Mouse (Mus musculus) CH12.LX (cell line): ENCODE results near the gene Cryl1.

Experiments
- BHLHE40 ChIP-seq: IDR thresholded peaks from 2 replicates; pipeline ENCODE4 v1.6.1; 2011; ENCODE audit warnings: mild to moderate bottlenecking, low read depth, low read length, improper control_type of control experiment
- CTCF ChIP-seq, 2 experiments: IDR thresholded peaks in 1 of 2; conservative IDR thresholded peaks in 1 of 2; 2 replicates each; pipeline ENCODE4 v1.5.1; 2011 to 2012; ENCODE audit warnings: low read depth in 2 of 2, low read length in 2 of 2, improper control_type of control experiment in 1 of 2, inconsistent platforms in 1 of 2, mild to moderate bottlenecking in 1 of 2, moderate library complexity in 1 of 2
- E2F4 ChIP-seq: IDR thresholded peaks from 2 replicates; pipeline ENCODE4 v1.6.1; 2011; ENCODE audit warnings: low read depth, low read length, improper control_type of control experiment; ENCODE audit not compliant: insufficient replicate concordance
- ETS1 ChIP-seq: conservative IDR thresholded peaks from 2 replicates; pipeline ENCODE4 v1.6.1; 2012; ENCODE audit warnings: low read depth, mild to moderate bottlenecking, inconsistent platforms, low read length, improper control_type of control experiment, moderate library complexity
- HCFC1 ChIP-seq: IDR thresholded peaks from 2 replicates; pipeline ENCODE4 v1.6.1; 2012; ENCODE audit warnings: low read depth, mild to moderate bottlenecking, inconsistent platforms, low read length, improper control_type of control experiment
- JUND ChIP-seq: conservative IDR thresholded peaks from 2 replicates; pipeline ENCODE4 v1.6.1; 2011; ENCODE audit warnings: low read depth, low read length, improper control_type of control experiment
- POLR2A ChIP-seq: IDR thresholded peaks from 2 replicates; pipeline ENCODE4 v1.6.1; 2011; ENCODE audit warnings: low read depth, mild to moderate bottlenecking, improper control_type of control experiment, low read length
- POLR2AphosphoS2 ChIP-seq: IDR thresholded peaks from 2 replicates; pipeline ENCODE4 v1.6.1; 2011; ENCODE audit warnings: low read depth, low read length, improper control_type of control experiment
- UBTF ChIP-seq: IDR thresholded peaks from 2 replicates; pipeline ENCODE4 v1.6.1; 2012; ENCODE audit warnings: low read depth, mild to moderate bottlenecking, inconsistent platforms, low read length, improper control_type of control experiment, moderate library complexity
- ZMIZ1 ChIP-seq: IDR thresholded peaks from 2 replicates; pipeline ENCODE4 v1.6.1; 2012; ENCODE audit warnings: low read depth, mild to moderate bottlenecking, inconsistent platforms, low read length, improper control_type of control experiment
- ZNF384 ChIP-seq: IDR thresholded peaks from 2 replicates; pipeline ENCODE4 v1.6.1; 2012; ENCODE audit warnings: low read depth, low read length, improper control_type of control experiment, inconsistent platforms

- TF ChIP-seq CTCF (conservative IDR thresholded peaks at IDR 0.05 in 1 of 2, IDR thresholded peaks at IDR 0.05 in 1 of 2; ENCODE audit: low read depth in 2 of 2, low read length in 2 of 2), result no peak
- TF ChIP-seq UBTF, result no peak
- no peak for TF ChIP-seq JUND
- no peak for TF ChIP-seq ZMIZ1
- TF ChIP-seq HCFC1, result no peak
- no peak for TF ChIP-seq POLR2A
- no peak for TF ChIP-seq ZNF384
- TF ChIP-seq E2F4, result no peak
- no peak for TF ChIP-seq ETS1
- TF ChIP-seq POLR2AphosphoS2, result no peak
- no peak for TF ChIP-seq BHLHE40
Measured at GRCm38 (mm10) chr14:57377531-57377930, 20.8 kb downstream of the Cryl1 start.
